Mouse (Mus musculus) megakaryocyte-erythroid progenitor cell, adult 5 weeks (primary cell): ENCODE results near the gene Gm21173. TPM values are rescaled to one million over a fixed set of nuclear protein-coding genes. Genes with fewer than 3 reads are reported as not detected.

ENCODE experiments used
- polyA plus RNA-seq: library from polyadenylated mRNA; stranded (reverse); fragments of >175 nt; gene quantifications from 2 replicates; pipeline ENCODE4 v1.2.3, GENCODE M21; 2012

Gm21173 gene
- not detected in 2 replicates for polyA plus RNA-seq

GRCm38 (mm10) chrY:76761300-76761699 lies at the start of gene Gm21173:
Gm21173 (plus strand) TSS chrY:76761600.

